Mouse (Mus musculus) splenic B cell, adult 2 months (primary cell): ENCODE data around the gene Sema6d.

Source experiments
- DNase-seq: peaks from one replicate; pipeline ENCODE4 v3.0.0-alpha.2; 2011; ENCODE audit warnings: low read depth, low spot score
- H3K27me3 ChIP-seq: 2 replicates; pipeline ENCODE4 v1.6.1; 2012; ENCODE audit warnings: mild to moderate bottlenecking, low read length, moderate library complexity, mixed read lengths; ENCODE audit not compliant: control insufficient read depth, poor library complexity, insufficient read depth, severe bottlenecking
- H3K36me3 ChIP-seq: 2 replicates; pipeline ENCODE4 v1.6.1; 2012; ENCODE audit warnings: mild to moderate bottlenecking, low read length, moderate library complexity, mixed read lengths; ENCODE audit not compliant: control insufficient read depth, poor library complexity, insufficient read depth, severe bottlenecking

Sema6d gene

GRCm38 (mm10) chr2:124430708-124431107 is 340.9 kb downstream of the Sema6d start:
- no peaks in the 10 kb centered on the region for H3K36me3 ChIP-seq
- DNase-seq, result no peak
- no peaks in the 10 kb centered on the region for H3K27me3 ChIP-seq

GRCm38 (mm10) chr2:124435382-124436002 is 345.7 kb downstream of the Sema6d start:
- DNase-seq, result no peak
- H3K27me3 ChIP-seq, result no peaks in the 10 kb centered on the region
- no peaks in the 10 kb centered on the region for H3K36me3 ChIP-seq

- H3K36me3 ChIP-seq, result no peaks in the 10 kb centered on the region
- DNase-seq, result no peak
- H3K27me3 ChIP-seq, result no peaks in the 10 kb centered on the region
These were observed 346.9 kb downstream of the Sema6d start for GRCm38 (mm10) chr2:124436704-124437103.

GRCm38 (mm10) chr2:124444199-124444598 is 354.4 kb downstream of the Sema6d start:
- no peak for DNase-seq
- Histone ChIP-seq H3K36me3 (no peaks in the 10 kb centered on the region), H3K27me3 (no peaks in the 10 kb centered on the region)

- no peak for DNase-seq
- no peaks in the 10 kb centered on the region for H3K27me3 ChIP-seq
- H3K36me3 ChIP-seq, result no peaks in the 10 kb centered on the region
These were observed 366.1 kb downstream of the Sema6d start for GRCm38 (mm10) chr2:124455881-124456280.

- no peak for DNase-seq
- H3K27me3 ChIP-seq, result no peaks in the 10 kb centered on the region
- no peaks in the 10 kb centered on the region for H3K36me3 ChIP-seq
These were observed 367.2 kb downstream of the Sema6d start for GRCm38 (mm10) chr2:124456999-124457398.

- H3K36me3 ChIP-seq, result no peaks in the 10 kb centered on the region
- no peaks in the 10 kb centered on the region for H3K27me3 ChIP-seq
- no peak for DNase-seq
These were observed 368.3 kb downstream of the Sema6d start for GRCm38 (mm10) chr2:124458028-124458427.

GRCm38 (mm10) chr2:124460956-124461355 is 371.2 kb downstream of the Sema6d start:
- no peak for DNase-seq
- H3K27me3 ChIP-seq, result no peaks in the 10 kb centered on the region
- no peaks in the 10 kb centered on the region for H3K36me3 ChIP-seq

- DNase-seq, result no peak
- no peaks in the 10 kb centered on the region for H3K27me3 ChIP-seq
- H3K36me3 ChIP-seq, result no peaks in the 10 kb centered on the region
These were observed 371.6 kb downstream of the Sema6d start for GRCm38 (mm10) chr2:124461378-124461851.

- no peak for DNase-seq
- Histone ChIP-seq H3K36me3 (no peaks in the 10 kb centered on the region), H3K27me3 (no peaks in the 10 kb centered on the region)
These were observed 375.5 kb downstream of the Sema6d start for GRCm38 (mm10) chr2:124465004-124465946.

GRCm38 (mm10) chr2:124467429-124467828 is 377.7 kb downstream of the Sema6d start:
- DNase-seq, result no peak
- Histone ChIP-seq H3K27me3 (no peaks in the 10 kb centered on the region), H3K36me3 (no peaks in the 10 kb centered on the region)

GRCm38 (mm10) chr2:124470346-124471042 is 380.7 kb downstream of the Sema6d start:
- no peak for DNase-seq
- Histone ChIP-seq H3K27me3 (no peaks in the 10 kb centered on the region), H3K36me3 (no peaks in the 10 kb centered on the region)

GRCm38 (mm10) chr2:124472674-124473507 is 383.1 kb downstream of the Sema6d start:
- DNase-seq, result no peak
- Histone ChIP-seq H3K27me3 (no peaks in the 10 kb centered on the region), H3K36me3 (no peaks in the 10 kb centered on the region)

- DNase-seq, result no peak
- Histone ChIP-seq H3K27me3 (no peaks in the 10 kb centered on the region), H3K36me3 (no peaks in the 10 kb centered on the region)
These were observed 388.1 kb downstream of the Sema6d start for GRCm38 (mm10) chr2:124477904-124478303.
